Mouse (Mus musculus) 3134 (cell line): ENCODE data around the gene Olfr161.
"Not testable (repeated sequence)": the region's sequence is repeated elsewhere in the genome, so short reads cannot be mapped to it uniquely, and the experiment has no call there.

ENCODE experiments used
- DNase-seq: peaks from one replicate; pipeline ENCODE4 v3.0.0-alpha.2; 2011; ENCODE audit warnings: low spot score; ENCODE audit not compliant: insufficient read length; ENCODE audit errors: extremely low read depth

Gene Olfr161

DNA sequence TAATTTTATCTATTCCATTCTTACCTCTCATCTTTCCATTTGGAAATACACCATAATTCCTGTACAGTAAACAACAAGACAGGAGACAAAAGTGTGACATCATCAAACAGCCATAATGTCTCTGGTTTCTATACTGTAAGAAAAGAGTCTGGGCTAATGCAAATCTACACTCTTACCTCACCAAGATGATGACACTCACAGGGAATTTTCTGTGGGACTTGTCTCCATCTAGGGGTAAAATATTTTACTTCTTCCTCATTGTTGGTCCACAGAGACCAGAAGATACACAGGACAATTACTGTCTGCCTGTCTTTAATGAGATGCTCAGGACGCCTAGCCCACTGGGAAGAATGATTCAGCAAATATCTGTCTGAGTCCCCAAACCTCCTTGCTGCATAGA, at the start of gene Olfr161:
Gene Olfr161 (plus strand): TSS at position 352 of the 400 bp plus-strand sequence.
- no peak for DNase-seq

- no peak for DNase-seq
Measured at GRCm38 (mm10) chr16:3563553-3563952, 27.3 kb upstream of the Olfr161 start.

GRCm38 (mm10) chr16:3577658-3578057, 13.2 kb upstream of the Olfr161 start:
- not testable (repeated sequence) for DNase-seq

GRCm38 (mm10) chr16:3578227-3578848, 12.5 kb upstream of the Olfr161 start:
- not testable (repeated sequence) for DNase-seq

GRCm38 (mm10) chr16:3631376-3631775, 40.5 kb downstream of the Olfr161 start:
- not testable (repeated sequence) for DNase-seq

- DNase-seq, result not testable (repeated sequence)
Measured at GRCm38 (mm10) chr16:3632572-3633361, 41.9 kb downstream of the Olfr161 start.
